Comparison of ENCODE assay signal across 26 mouse cellular contexts in genomic region chr19:10846150-10846549, GRCm38 (mm10). TPM values are rescaled to one million over a fixed set of nuclear protein-coding genes. Genes with fewer than 3 reads are reported as not detected.
DNase-seq lines count a peak whose midpoint lies in the region; ATAC-seq and TF ChIP-seq lines count a peak whose summit lies in the region.
"Had no signal": no experiment of that assay in that cellular context is flagged by ENCODE, and none has a peak within 500 bp of the region (broad histone marks: within the 10 kb centered on the region; RNA-seq: fewer than 3 reads in every experiment).

No protein-coding gene starts in this region.

- no peak for TF ChIP-seq RAD21 in CH12.LX (IDR thresholded peaks at IDR 0.05; ENCODE audit: low read depth, low read length)

- H3K27ac ChIP-seq in CH12.LX (ENCODE audit: insufficient read depth, low read depth), result peak overlapping the region; percentile 35; the same call in 1 of the 2 replicates
- H3K27ac ChIP-seq in hindbrain, embryonic 12.5 days, result no peak overlapping the region
- no peak overlapping the region for H3K27ac ChIP-seq in macrophage
- H3K27ac ChIP-seq: embryonic facial prominence, embryonic 12.5 days; forebrain, embryonic 13.5 days; gastrocnemius, adult 2 months; heart, embryonic 15.5 days; left cerebral cortex, adult 2 months had no signal

- no peak for TF ChIP-seq POLR2A in CH12.LX (IDR thresholded peaks at IDR 0.05; ENCODE audit: low read depth, low read length)

- H3K9me3 ChIP-seq in megakaryocyte, embryonic 14.5 days, result no peaks in the 10 kb centered on the region; the same call in 1 of the 2 replicates
- no peaks in the 10 kb centered on the region for H3K9me3 ChIP-seq in CH12.LX (replicated peaks; ENCODE audit: low read length)
- H3K9me3 ChIP-seq in hindbrain, embryonic 12.5 days (replicated peaks), result no peaks in the 10 kb centered on the region
- H3K9me3 ChIP-seq: embryonic facial prominence, embryonic 12.5 days; forebrain, embryonic 13.5 days; heart, embryonic 15.5 days had no signal

- H3K4me3 ChIP-seq in megakaryocyte, embryonic 14.5 days (replicated peaks), result peak overlapping the region; percentile 6
- H3K4me3 ChIP-seq in CH12.LX (replicated peaks in 1 of 3; ENCODE audit: low read depth in 2 of 3, low read length in 2 of 3, poor library complexity in 1 of 3) (peak overlapping the region in 2 of 3 experiments; percentile 26 to 36), macrophage (ENCODE audit: inconsistent target) (peak overlapping the region; percentile 61; the same call in 1 of the 2 replicates)
- no peak overlapping the region for H3K4me3 ChIP-seq in hindbrain, embryonic 12.5 days
- H3K4me3 ChIP-seq: embryonic facial prominence, embryonic 12.5 days; forebrain, embryonic 13.5 days; gastrocnemius, adult 2 months; heart, embryonic 15.5 days; left cerebral cortex, adult 2 months had no signal

- dilution Hi-C loops in CH12.LX (cut with MboI; ENCODE audit: extremely low pct_ligation_motif_present, extremely low pct_unique_long_range_greater_than_20kb, low sequenced_read_pairs), result no loop called here

- TF ChIP-seq CTCF in CH12.LX (conservative IDR thresholded peaks at IDR 0.05 in 1 of 2, IDR thresholded peaks at IDR 0.05 in 1 of 2; ENCODE audit: low read depth in 2 of 2, low read length in 2 of 2), result no peak

- DNase-seq in CH12.LX (ENCODE audit: extremely low read depth), result no peak
- DNase-seq in lung, postnatal 14 days, result no peak
- DNase-seq: adrenal gland, postnatal 14 days; cerebellum, adult 8-10 months; cerebellum, postnatal 36 days; gastrocnemius, adult 2 months; heart, postnatal 36 days; kidney, adult 8-10 months; kidney, postnatal 10 days; retina, postnatal 1 day; right cerebral cortex, postnatal 25 days; spleen, adult 18-20 months; thymus, adult 18-20 months; thymus, postnatal 36 days had no signal

- H3K4me1 ChIP-seq in megakaryocyte, embryonic 14.5 days, result peaks cover 20% of the 10 kb centered on the region
- H3K4me1 ChIP-seq in CH12.LX (ENCODE audit: control insufficient read depth in 1 of 2, insufficient read depth in 2 of 2), result peaks cover 15 to 52% of the 10 kb centered on the region in 2 experiments
- peaks cover 10% of the 10 kb centered on the region for H3K4me1 ChIP-seq in hindbrain, embryonic 12.5 days

- in situ Hi-C loops in CH12.LX (cut with MboI; ENCODE audit: low pct_ligation_motif_present, low pct_unique_long_range_greater_than_20kb, low sequenced_read_pairs), result no loop called here

- peak overlapping the region; percentile 41; the same call in 1 of the 2 replicates for H3K4me2 ChIP-seq in CH12.LX (ENCODE audit: insufficient read depth, low read depth, poor library complexity, severe bottlenecking)
- H3K4me2 ChIP-seq in hindbrain, embryonic 12.5 days (replicated peaks), result no peak overlapping the region
- H3K4me2 ChIP-seq: embryonic facial prominence, embryonic 12.5 days; forebrain, embryonic 13.5 days; heart, embryonic 15.5 days had no signal

- H3K79me2 ChIP-seq in CH12.LX (replicated peaks; ENCODE audit: control insufficient read depth, extremely low read depth, insufficient read depth, poor library complexity, severe bottlenecking) (peaks cover 27% of the 10 kb centered on the region), macrophage (ENCODE audit: inconsistent target) (peaks cover 88% of the 10 kb centered on the region)

- H3K9ac ChIP-seq in CH12.LX (ENCODE audit: insufficient read depth, low read depth), result no peak overlapping the region
- no peak overlapping the region for H3K9ac ChIP-seq in hindbrain, embryonic 12.5 days
- H3K9ac ChIP-seq: embryonic facial prominence, embryonic 12.5 days; forebrain, embryonic 13.5 days; heart, embryonic 15.5 days had no signal

- no peaks in the 10 kb centered on the region for H3K36me3 ChIP-seq in megakaryocyte, embryonic 14.5 days (replicated peaks; ENCODE audit: low read length)
- H3K36me3 ChIP-seq in CH12.LX (replicated peaks in 1 of 2; ENCODE audit: control insufficient read depth in 1 of 2, insufficient read depth in 1 of 2, low read length in 1 of 2) (peaks cover 29 to 62% of the 10 kb centered on the region in 2 experiments), macrophage (ENCODE audit: inconsistent target) (peaks cover 51% of the 10 kb centered on the region)
- H3K36me3 ChIP-seq in hindbrain, embryonic 12.5 days, result no peaks in the 10 kb centered on the region
- H3K36me3 ChIP-seq: embryonic facial prominence, embryonic 12.5 days; heart, embryonic 15.5 days had no signal

- no peak for TF ChIP-seq EP300 in CH12.LX (IDR thresholded peaks at IDR 0.05; ENCODE audit: low read length)

- H3K27me3 ChIP-seq in megakaryocyte, embryonic 14.5 days (replicated peaks), result peaks cover 91% of the 10 kb centered on the region
- H3K27me3 ChIP-seq in CH12.LX (replicated peaks), result no peaks in the 10 kb centered on the region
- H3K27me3 ChIP-seq in hindbrain, embryonic 12.5 days, result peaks cover 12% of the 10 kb centered on the region; the same call in 1 of the 2 replicates
- H3K27me3 ChIP-seq: embryonic facial prominence, embryonic 12.5 days; forebrain, embryonic 13.5 days; heart, embryonic 15.5 days had no signal

- ATAC-seq in megakaryocyte, adult 5-6 weeks (ENCODE audit: poor library complexity, severe bottlenecking), result no peak
- ATAC-seq in hindbrain, embryonic 12.5 days (ENCODE audit: low FRiP score), result peak; percentile 58; the same call in 1 of the 2 replicates
- no peak for ATAC-seq in CD4-positive, CD25-positive, alpha-beta regulatory T cell, adult 4 months
- ATAC-seq: forebrain, embryonic 13.5 days; lung, postnatal 0 days had no signal

- WGBS in hindbrain, embryonic 12.5 days, result 63% methylated on average over 7 of the region's 7 CpGs
- WGBS in macrophage (ENCODE audit: missing documents), result 94% methylated on average over 6 of the region's 7 CpGs

RNA-seq across cellular contexts. Expression of gene Slc15a3, which starts 6.6 kb away (rescaled TPM):
- 13.1 and 29.4 TPM in 2 replicates for polyA plus RNA-seq in megakaryocyte, embryonic 14.5 days (2012; ENCODE audit: insufficient read depth, low replicate concordance)
- 31.4 and 31.6 TPM in 2 replicates for total RNA-seq in megakaryocyte, adult 5-6 weeks (2015)
- total RNA-seq in megakaryocyte, adult 5-6 weeks (2017), result 18.0 and 20.2 TPM in 2 replicates
- 84.5 and 86.7 TPM in 2 replicates for total RNA-seq in CH12.LX (2012; rRNA removed)
- 89.3 and 94.3 TPM in 2 replicates for total RNA-seq in CH12.LX (2014; rRNA removed)
- polyA plus RNA-seq in CH12.LX (2012; ENCODE audit: insufficient read length, low read depth), result 217 and 219 TPM in 2 replicates
- 0.26 and 0.51 TPM in 2 replicates for polyA plus RNA-seq in hindbrain, embryonic 12.5 days (2016; fragmentation: Nextera tagmentation; extraction: Ambion mirVana)
- 100 to 1,000 TPM; 207 to 998 (median 456) TPM for total RNA-seq in macrophage (2018; cell fraction: chromatin; rRNA removed)
- total RNA-seq in macrophage (2018; cell fraction: cytosol; rRNA removed), result 1,000 to 10,000 TPM in 1 of 26 experiments, 100 to 1,000 TPM in 25; 372 to 1,028 (median 651) TPM
- total RNA-seq in macrophage (2018; cell fraction: nucleus; rRNA removed), result 1,000 to 10,000 TPM in 8 of 26 experiments, 100 to 1,000 TPM in 18; 401 to 1,189 (median 870) TPM
- 344 to 583 TPM (median 414 TPM) in 3 replicates for polyA plus RNA-seq in macrophage (2018)
- polyA plus RNA-seq in CD4-positive, CD25-positive, alpha-beta regulatory T cell, adult 4 months (2017; shearing (Covaris generic)), result 1 to 10 TPM; 2.0 to 4.2 TPM

RNA-seq across cellular contexts. Expression of gene Cd6, which starts 16.3 kb away (rescaled TPM):
- not detected in 2 replicates for polyA plus RNA-seq in megakaryocyte, embryonic 14.5 days (2012; ENCODE audit: insufficient read depth, low replicate concordance)
- 1.0 TPM in 1 of 2 replicates, not detected in the other for total RNA-seq in megakaryocyte, adult 5-6 weeks (2015)
- total RNA-seq in megakaryocyte, adult 5-6 weeks (2017), result 0.26 and 0.37 TPM in 2 replicates
- 0.08 and 0.17 TPM in 2 replicates for total RNA-seq in CH12.LX (2012; rRNA removed)
- total RNA-seq in CH12.LX (2014; rRNA removed), result 0.09 and 0.15 TPM in 2 replicates
- polyA plus RNA-seq in CH12.LX (2012; ENCODE audit: insufficient read length, low read depth), result 0.73 and 1.3 TPM in 2 replicates
- not detected in 2 replicates for polyA plus RNA-seq in hindbrain, embryonic 12.5 days (2016; fragmentation: Nextera tagmentation; extraction: Ambion mirVana)
- total RNA-seq in macrophage (2018; cell fraction: chromatin; rRNA removed), result under 1 TPM in 1 of 26 experiments, not detected in 25; 0.71 TPM
- total RNA-seq in macrophage (2018; cell fraction: cytosol; rRNA removed), result under 1 TPM in 2 of 26 experiments, not detected in 24; 0.07 TPM
- under 1 TPM in 1 of 26 experiments, not detected in 25; 0.48 TPM for total RNA-seq in macrophage (2018; cell fraction: nucleus; rRNA removed)
- 0.06 to 0.12 TPM in 2 of 3 replicates, not detected in the other for polyA plus RNA-seq in macrophage (2018)
- 100 to 1,000 TPM; 464 to 904 TPM for polyA plus RNA-seq in CD4-positive, CD25-positive, alpha-beta regulatory T cell, adult 4 months (2017; shearing (Covaris generic))
- total RNA-seq: gastrocnemius, adult 2 months; layer of hippocampus, postnatal 10 days had no signal
- polyA plus RNA-seq: embryonic facial prominence, embryonic 12.5 days; forebrain, embryonic 13.5 days; heart, embryonic 15.5 days; lung, postnatal 0 days had no signal

RNA-seq across cellular contexts. Expression of gene Tmem132a, which starts 23.6 kb away (rescaled TPM):
- polyA plus RNA-seq in megakaryocyte, embryonic 14.5 days (2012; ENCODE audit: insufficient read depth, low replicate concordance), result 1.0 and 2.9 TPM in 2 replicates
- total RNA-seq in megakaryocyte, adult 5-6 weeks (2015), result 0.11 and 0.21 TPM in 2 replicates
- total RNA-seq in megakaryocyte, adult 5-6 weeks (2017), result 0.33 and 0.70 TPM in 2 replicates
- 2.0 and 2.9 TPM in 2 replicates for total RNA-seq in CH12.LX (2012; rRNA removed)
- 0.05 TPM in 1 of 2 replicates, not detected in the other for total RNA-seq in CH12.LX (2014; rRNA removed)
- polyA plus RNA-seq in CH12.LX (2012; ENCODE audit: insufficient read length, low read depth), result 20.2 and 22.9 TPM in 2 replicates
- 147 and 151 TPM in 2 replicates for polyA plus RNA-seq in hindbrain, embryonic 12.5 days (2016; fragmentation: Nextera tagmentation; extraction: Ambion mirVana)
- 10 to 100 TPM in 10 of 26 experiments, 1 to 10 TPM in 16; 5.0 to 17.4 (median 7.9) TPM for total RNA-seq in macrophage (2018; cell fraction: chromatin; rRNA removed)
- total RNA-seq in macrophage (2018; cell fraction: cytosol; rRNA removed), result 10 to 100 TPM in 1 of 26 experiments, 1 to 10 TPM in 25; 2.0 to 11.2 (median 6.0) TPM
- 10 to 100 TPM in 15 of 26 experiments, 1 to 10 TPM in 11; 4.9 to 32.2 (median 12.9) TPM for total RNA-seq in macrophage (2018; cell fraction: nucleus; rRNA removed)
- polyA plus RNA-seq in macrophage (2018), result 6.0 to 22.3 TPM (median 10.1 TPM) in 3 replicates
- under 1 TPM in 1 of 2 experiments, not detected in 1; 0.39 TPM for polyA plus RNA-seq in CD4-positive, CD25-positive, alpha-beta regulatory T cell, adult 4 months (2017; shearing (Covaris generic))
- total RNA-seq: megakaryocyte progenitor cell, adult 5-6 weeks had no signal

RNA-seq across cellular contexts. Expression of gene Tmem109, which starts 35.7 kb away (rescaled TPM):
- polyA plus RNA-seq in megakaryocyte, embryonic 14.5 days (2012; ENCODE audit: insufficient read depth, low replicate concordance), result 6.7 and 17.2 TPM in 2 replicates
- total RNA-seq in megakaryocyte, adult 5-6 weeks (2015), result 76.9 and 81.2 TPM in 2 replicates
- 74.7 and 80.9 TPM in 2 replicates for total RNA-seq in megakaryocyte, adult 5-6 weeks (2017)
- total RNA-seq in CH12.LX (2012; rRNA removed) (32.9 and 34.0 TPM in 2 replicates), CH12.LX (2014; rRNA removed) (14.8 and 17.9 TPM in 2 replicates)
- polyA plus RNA-seq in CH12.LX (2012; ENCODE audit: insufficient read length, low read depth) (46.3 and 51.5 TPM in 2 replicates), macrophage (2018) (30.6 to 77.7 TPM (median 50.2 TPM) in 3 replicates)
- 46.0 and 46.2 TPM in 2 replicates for polyA plus RNA-seq in hindbrain, embryonic 12.5 days (2016; fragmentation: Nextera tagmentation; extraction: Ambion mirVana)
- 10 to 100 TPM in 8 of 26 experiments, 1 to 10 TPM in 17, not detected in 1; 1.3 to 27.8 (median 6.8) TPM for total RNA-seq in macrophage (2018; cell fraction: chromatin; rRNA removed)
- 10 to 100 TPM; 22.0 to 60.5 (median 35.6) TPM for total RNA-seq in macrophage (2018; cell fraction: cytosol; rRNA removed)
- total RNA-seq in macrophage (2018; cell fraction: nucleus; rRNA removed), result 10 to 100 TPM in 25 of 26 experiments, 1 to 10 TPM in 1; 5.5 to 63.8 (median 25.4) TPM
- 10 to 100 TPM; 57.5 to 82.3 TPM for polyA plus RNA-seq in CD4-positive, CD25-positive, alpha-beta regulatory T cell, adult 4 months (2017; shearing (Covaris generic))

RNA-seq across cellular contexts. Expression of gene Prpf19, which starts 48.9 kb away (rescaled TPM):
- 16.9 and 54.8 TPM in 2 replicates for polyA plus RNA-seq in megakaryocyte, embryonic 14.5 days (2012; ENCODE audit: insufficient read depth, low replicate concordance)
- total RNA-seq in megakaryocyte, adult 5-6 weeks (2015), result 34.1 and 36.1 TPM in 2 replicates
- total RNA-seq in megakaryocyte, adult 5-6 weeks (2017), result 69.0 and 76.2 TPM in 2 replicates
- total RNA-seq in CH12.LX (2012; rRNA removed) (115 and 153 TPM in 2 replicates), CH12.LX (2014; rRNA removed) (357 and 364 TPM in 2 replicates)
- polyA plus RNA-seq in CH12.LX (2012; ENCODE audit: insufficient read length, low read depth) (244 and 355 TPM in 2 replicates), macrophage (2018) (43.4 to 93.2 TPM (median 51.6 TPM) in 3 replicates)
- polyA plus RNA-seq in hindbrain, embryonic 12.5 days (2016; fragmentation: Nextera tagmentation; extraction: Ambion mirVana), result 37.3 and 37.7 TPM in 2 replicates
- total RNA-seq in macrophage (2018; cell fraction: chromatin; rRNA removed), result 10 to 100 TPM in 25 of 26 experiments, 1 to 10 TPM in 1; 7.1 to 71.2 (median 36.1) TPM
- total RNA-seq in macrophage (2018; cell fraction: cytosol; rRNA removed), result 10 to 100 TPM; 33.0 to 52.9 (median 43.5) TPM
- 10 to 100 TPM; 13.8 to 66.9 (median 23.9) TPM for total RNA-seq in macrophage (2018; cell fraction: nucleus; rRNA removed)
- polyA plus RNA-seq in CD4-positive, CD25-positive, alpha-beta regulatory T cell, adult 4 months (2017; shearing (Covaris generic)), result 10 to 100 TPM; 10.4 to 24.8 TPM

Comparison
In these comparisons a context has a peak if more than half of its experiments do, and no peak if none do; other contexts are left out.
1. RNA of gene Cd6, which starts 16.3 kb away (polyA plus RNA-seq): 464 to 904 TPM in CD4-positive, CD25-positive, alpha-beta regulatory T cell, adult 4 months; 0.73 to 1.3 TPM in CH12.LX, 0.06 to 0.12 TPM in macrophage, not detected in megakaryocyte, embryonic 14.5 days and not detected in hindbrain, embryonic 12.5 days; every median in the first group is over 100 times any median in the second.